Mouse (Mus musculus) left cerebral cortex, postnatal 14 days (tissue): ENCODE results near the gene Prkch. TPM values are rescaled to one million over a fixed set of nuclear protein-coding genes. Genes with fewer than 3 reads are reported as not detected.
A peak's percentile ranks its signal among the peaks of the same experiment; 100 is the strongest.

Experiments
- DNase-seq, 2 experiments: peaks; one replicate each; pipeline ENCODE4 v3.0.0; 2021 to 2022; ENCODE audit warnings: low spot score in 2 of 2, mixed read lengths in 1 of 2
- intact Hi-C: fragments of 180-260 bp; cut with DNase I; formaldehyde crosslinking; loops from one replicate; pipeline ENCODE4 v1.15.1; 2025
- total RNA-seq, 2 experiments: library from RNA; stranded (reverse); gene quantifications; 2 replicates each; pipeline ENCODE4 v1.2.3; 2021

Prkch gene
- total RNA-seq, 2 experiments from 2014 or later = 4.2 to 4.5 TPM

GRCm38 (mm10) chr12:73698436-73698835 is 113.8 kb downstream of the Prkch start:
- DNase-seq = no peak
- intact Hi-C loops = no loop called here

GRCm38 (mm10) chr12:73698841-73699240 is 114.2 kb downstream of the Prkch start:
- DNase-seq = no peak

GRCm38 (mm10) chr12:73699471-73700186 is 115.0 kb downstream of the Prkch start:
- peak in 1 of 2 experiments; percentile 61 for DNase-seq
- intact Hi-C loops = no loop called here

More at GRCm38 (mm10) chr12:73698841-73699240, 114.2 kb downstream of the Prkch start:
- intact Hi-C loops = no loop called here

GRCm38 (mm10) chr12:73700544-73701069 is 116.0 kb downstream of the Prkch start:
- DNase-seq = no peak
- intact Hi-C loops = no loop called here

GRCm38 (mm10) chr12:73701999-73702398 is 117.4 kb downstream of the Prkch start:
- intact Hi-C loops = loop anchor here (2.0 kb wide), 1 partner anchor 311 kb away; no protein-coding TSS in a partner anchor
- no peak for DNase-seq

- intact Hi-C loops = loop anchor here (2.0 kb wide), 1 partner anchor 612 kb away; the partner anchor contains the start of gene Gm11042
- no peak for DNase-seq
Measured at GRCm38 (mm10) chr12:73704382-73704781, 119.8 kb downstream of the Prkch start.

- DNase-seq = peak; percentile 59 to 74
- intact Hi-C loops = loop anchor here (2.0 to 5.0 kb wide), 3 partner anchors 227 to 612 kb away; partner anchors contain the start of gene Gm11042
Measured at GRCm38 (mm10) chr12:73705097-73705690, 120.6 kb downstream of the Prkch start.

GRCm38 (mm10) chr12:73708498-73708897 is 123.9 kb downstream of the Prkch start:
- DNase-seq = no peak
- intact Hi-C loops = loop anchor here (2.0 to 5.0 kb wide), 3 partner anchors 200 to 589 kb away; no protein-coding TSS in a partner anchor

- DNase-seq = peak; percentile 60 to 68
- intact Hi-C loops = loop anchor here (2.0 to 5.0 kb wide), 3 partner anchors 200 to 588 kb away; no protein-coding TSS in a partner anchor
Measured at GRCm38 (mm10) chr12:73708920-73709319, 124.3 kb downstream of the Prkch start.

GRCm38 (mm10) chr12:73710846-73711245 is 126.2 kb downstream of the Prkch start:
- intact Hi-C loops = no loop called here
- DNase-seq = no peak

GRCm38 (mm10) chr12:73712122-73712521 is 127.5 kb downstream of the Prkch start:
- DNase-seq = no peak
- intact Hi-C loops = no loop called here

- intact Hi-C loops = no loop called here
- DNase-seq = no peak
Measured at GRCm38 (mm10) chr12:73714589-73714988, 130.0 kb downstream of the Prkch start.

GRCm38 (mm10) chr12:73715331-73715730 is 130.7 kb downstream of the Prkch start:
- DNase-seq = no peak
- intact Hi-C loops = no loop called here

- no peak for DNase-seq
- intact Hi-C loops = no loop called here
Measured at GRCm38 (mm10) chr12:73715954-73716731, 131.5 kb downstream of the Prkch start.

GRCm38 (mm10) chr12:73718036-73718435 is 133.4 kb downstream of the Prkch start:
- intact Hi-C loops = no loop called here
- DNase-seq = no peak

- intact Hi-C loops = no loop called here
- DNase-seq = no peak
Measured at GRCm38 (mm10) chr12:73719816-73720215, 135.2 kb downstream of the Prkch start.

- intact Hi-C loops = no loop called here
- no peak for DNase-seq
Measured at GRCm38 (mm10) chr12:73720466-73720865, 135.9 kb downstream of the Prkch start.

- intact Hi-C loops = no loop called here
- DNase-seq = no peak
Measured at GRCm38 (mm10) chr12:73722060-73722459, 137.5 kb downstream of the Prkch start.

GRCm38 (mm10) chr12:73723067-73723466 is 138.5 kb downstream of the Prkch start:
- DNase-seq = no peak
- intact Hi-C loops = no loop called here

GRCm38 (mm10) chr12:73723887-73724286 is 139.3 kb downstream of the Prkch start:
- intact Hi-C loops = no loop called here
- DNase-seq = no peak
